Mouse (Mus musculus) ES-Bruce4 (cell line): Measurements from ENCODE around the gene Nt5c1a. TPM values are rescaled to one million over a fixed set of nuclear protein-coding genes. Genes with fewer than 3 reads are reported as not detected.
"Not testable (repeated sequence)": the region's sequence is repeated elsewhere in the genome, so short reads cannot be mapped to it uniquely, and the experiment has no call there.

Experiments
- H3K27ac ChIP-seq: 2 replicates; pipeline ENCODE4 v1.5.1; 2012; ENCODE audit warnings: low read length, inconsistent platforms; ENCODE audit not compliant: insufficient read depth
- H3K27me3 ChIP-seq: 2 replicates; pipeline ENCODE4 v1.6.1; 2012; ENCODE audit warnings: mild to moderate bottlenecking, low read length, inconsistent platforms; ENCODE audit not compliant: control insufficient read depth, poor library complexity, insufficient read depth, severe bottlenecking
- H3K36me3 ChIP-seq: 2 replicates; pipeline ENCODE4 v1.6.1; 2012; ENCODE audit warnings: inconsistent platforms, mild to moderate bottlenecking, low read length, moderate library complexity; ENCODE audit not compliant: control insufficient read depth, poor library complexity, insufficient read depth, severe bottlenecking
- H3K4me1 ChIP-seq: one replicate; pipeline ENCODE4 v1.8.1; 2011; ENCODE audit warnings: low read length; ENCODE audit not compliant: control insufficient read depth, insufficient read depth
- H3K4me3 ChIP-seq: 2 replicates; pipeline ENCODE4 v1.5.1; 2011; ENCODE audit warnings: low read depth, mild to moderate bottlenecking, low read length
- H3K9ac ChIP-seq: 2 replicates; pipeline ENCODE4 v1.6.1; 2012; ENCODE audit warnings: low read depth, mild to moderate bottlenecking, inconsistent platforms; ENCODE audit not compliant: poor library complexity, severe bottlenecking
- H3K9me3 ChIP-seq: replicated peaks from 2 replicates; pipeline ENCODE4 v1.6.1; 2012; ENCODE audit warnings: mild to moderate bottlenecking, low read length, inconsistent platforms; ENCODE audit not compliant: control insufficient read depth, poor library complexity, insufficient read depth, severe bottlenecking
- CTCF ChIP-seq: IDR thresholded peaks from one replicate; pipeline ENCODE4 v1.8.1; 2011; ENCODE audit warnings: low read depth, low read length
- EP300 ChIP-seq: IDR thresholded peaks from 2 replicates; pipeline ENCODE4 v1.6.1; 2011; ENCODE audit warnings: low read depth, low read length; ENCODE audit not compliant: insufficient read depth
- POLR2A ChIP-seq: IDR thresholded peaks from one replicate; pipeline ENCODE4 v1.8.1; 2011; ENCODE audit warnings: low read length; ENCODE audit not compliant: insufficient read depth
- polyA plus RNA-seq: library from polyadenylated mRNA; stranded (reverse); fragments of >200 nt; gene quantifications from 2 replicates; pipeline ENCODE4 v1.2.4, GENCODE M21; 2011; ENCODE audit warnings: low read depth; ENCODE audit not compliant: missing spikeins, insufficient read depth, insufficient read length

Nt5c1a gene
- polyA plus RNA-seq, 1 experiment, result not detected

GRCm38 (mm10) chr4:123160571-123160970, 40.7 kb upstream of the Nt5c1a start:
- Histone ChIP-seq H3K9me3 (no peaks in the 10 kb centered on the region), H3K27ac (no peak overlapping the region), H3K4me1 (no peaks in the 10 kb centered on the region), H3K27me3 (peaks cover 2% of the 10 kb centered on the region; the same call in 1 of the 2 replicates), H3K9ac (no peak overlapping the region), H3K36me3 (no peaks in the 10 kb centered on the region), H3K4me3 (no peak overlapping the region)
- TF ChIP-seq EP300 (no peak), POLR2A (no peak), CTCF (no peak)

- not testable (repeated sequence) for H3K4me1 ChIP-seq, H3K9me3 ChIP-seq, H3K27ac ChIP-seq, H3K4me3 ChIP-seq, H3K36me3 ChIP-seq, H3K27me3 ChIP-seq, H3K9ac ChIP-seq
Observed at GRCm38 (mm10) chr4:123161251-123161650, 40.1 kb upstream of the Nt5c1a start.

GRCm38 (mm10) chr4:123162305-123162917, 38.9 kb upstream of the Nt5c1a start:
- H3K27ac ChIP-seq, result no peak overlapping the region
- peaks cover 2% of the 10 kb centered on the region; the same call in 1 of the 2 replicates for H3K27me3 ChIP-seq
- TF ChIP-seq CTCF, result no peak
- TF ChIP-seq POLR2A, result no peak
- no peak for TF ChIP-seq EP300
- H3K4me3 ChIP-seq, result no peak overlapping the region
- H3K9me3 ChIP-seq, result no peaks in the 10 kb centered on the region
- no peaks in the 10 kb centered on the region for H3K36me3 ChIP-seq
- H3K9ac ChIP-seq, result no peak overlapping the region
- H3K4me1 ChIP-seq, result no peaks in the 10 kb centered on the region

GRCm38 (mm10) chr4:123164157-123164556, 37.1 kb upstream of the Nt5c1a start:
- Histone ChIP-seq H3K36me3 (no peaks in the 10 kb centered on the region), H3K27me3 (peaks cover 2% of the 10 kb centered on the region; the same call in 1 of the 2 replicates), H3K9me3 (no peaks in the 10 kb centered on the region), H3K27ac (no peak overlapping the region), H3K4me3 (no peak overlapping the region), H3K9ac (no peak overlapping the region), H3K4me1 (no peaks in the 10 kb centered on the region)
- TF ChIP-seq CTCF (no peak), EP300 (no peak), POLR2A (no peak)

- TF ChIP-seq CTCF, result no peak
- no peak for TF ChIP-seq POLR2A
- no peak for TF ChIP-seq EP300
Observed at GRCm38 (mm10) chr4:123171811-123172210, 29.5 kb upstream of the Nt5c1a start.

GRCm38 (mm10) chr4:123182328-123183238, 18.7 kb upstream of the Nt5c1a start, which contains the start of gene Hpcal4:
Gene Hpcal4, plus strand, starts transcription at chr4:123183227.
- Histone ChIP-seq H3K9me3 (no peaks in the 10 kb centered on the region), H3K27me3 (peaks cover 8% of the 10 kb centered on the region; the same call in 1 of the 2 replicates), H3K4me1 (no peaks in the 10 kb centered on the region), H3K4me3 (peak within 1 kb of the TSS; percentile 48), H3K36me3 (no peaks in the 10 kb centered on the region), H3K27ac (no peak within 1 kb of the TSS), H3K9ac (peak within 1 kb of the TSS; percentile 19; the same call in 1 of the 2 replicates)
- no peak for TF ChIP-seq CTCF
- TF ChIP-seq EP300, result no peak
- TF ChIP-seq POLR2A, result no peak

More at GRCm38 (mm10) chr4:123171811-123172210, 29.5 kb upstream of the Nt5c1a start:
- Histone ChIP-seq H3K27ac (no peak overlapping the region), H3K4me3 (no peak overlapping the region), H3K36me3 (no peaks in the 10 kb centered on the region), H3K9ac (no peak overlapping the region), H3K4me1 (no peaks in the 10 kb centered on the region), H3K27me3 (no peaks in the 10 kb centered on the region), H3K9me3 (no peaks in the 10 kb centered on the region)
